Mouse (Mus musculus) brain, embryonic 18.5 days (tissue): Measurements from ENCODE around the gene Akna.

Source experiments
- DNase-seq: peaks from one replicate; pipeline ENCODE4 v3.0.0-alpha.2; 2012; ENCODE audit warnings: low read depth, low spot score

Akna gene

DNA sequence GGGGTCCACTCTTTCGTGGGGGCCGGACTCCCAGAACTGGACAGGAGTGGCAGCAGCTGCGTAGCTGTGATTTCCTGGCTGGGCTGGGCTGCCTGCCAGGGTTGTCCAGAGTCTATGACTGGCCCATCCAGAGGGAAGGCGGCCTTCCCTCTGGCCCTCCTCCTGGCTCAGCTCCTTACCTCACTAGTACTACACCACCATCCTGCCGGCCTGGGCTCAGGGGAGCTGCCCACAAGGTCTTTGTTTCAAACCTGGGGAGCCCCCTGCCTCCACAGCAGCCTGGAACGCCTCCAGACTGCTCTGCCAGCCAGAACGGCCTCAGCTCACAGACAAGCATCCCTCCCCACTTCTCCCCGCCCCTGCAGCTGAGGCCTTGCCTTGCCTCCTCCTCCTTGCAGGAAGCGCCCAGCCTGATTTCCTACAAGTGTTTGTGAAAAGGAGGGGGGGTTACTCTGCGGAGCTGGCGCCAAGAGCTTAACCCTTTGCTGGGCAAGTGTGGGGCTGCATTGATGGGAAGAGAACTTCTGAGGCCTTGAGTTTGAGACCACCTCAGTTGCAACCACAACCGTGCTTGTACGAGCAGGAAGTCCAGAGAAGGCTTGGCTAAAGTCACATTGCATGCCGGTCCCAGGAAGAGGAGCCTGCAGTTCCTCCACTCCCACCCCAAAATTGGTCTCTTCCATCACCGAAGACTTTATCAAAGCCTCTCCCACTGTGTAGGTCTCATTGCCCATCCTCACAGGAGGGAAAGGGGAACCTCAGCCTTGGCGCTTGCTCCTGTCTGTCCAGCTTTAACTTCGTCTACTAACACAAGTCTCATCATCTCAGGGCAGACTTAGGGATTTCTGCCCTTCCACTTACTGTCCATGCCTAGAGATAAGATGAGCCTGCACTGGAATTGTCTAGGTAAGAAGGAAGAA, at the start of gene Akna:
Gene Akna (minus strand): TSS at position 315 of the 920 bp plus-strand sequence.
- DNase-seq = no peak

DNA sequence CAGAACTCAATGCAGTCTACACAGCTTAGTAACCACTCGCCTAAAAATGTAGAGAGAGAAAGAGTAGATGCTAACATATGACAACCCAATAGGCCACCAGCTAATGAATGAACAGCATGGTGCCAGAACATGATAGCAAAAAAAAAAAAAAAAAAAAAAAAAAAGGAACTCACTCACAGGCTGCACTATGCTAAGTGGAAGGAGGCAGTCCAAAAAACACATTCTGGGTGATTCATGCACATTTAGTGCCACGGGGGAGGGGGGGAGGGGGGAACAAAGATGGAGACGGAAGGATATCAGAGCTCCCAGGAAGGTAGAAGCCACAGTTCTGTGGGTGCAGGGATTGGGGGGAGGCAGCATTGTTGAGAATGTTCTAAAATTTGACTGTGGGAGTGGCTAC, 49.4 kb upstream of the Akna start:
- no peak for DNase-seq

DNA sequence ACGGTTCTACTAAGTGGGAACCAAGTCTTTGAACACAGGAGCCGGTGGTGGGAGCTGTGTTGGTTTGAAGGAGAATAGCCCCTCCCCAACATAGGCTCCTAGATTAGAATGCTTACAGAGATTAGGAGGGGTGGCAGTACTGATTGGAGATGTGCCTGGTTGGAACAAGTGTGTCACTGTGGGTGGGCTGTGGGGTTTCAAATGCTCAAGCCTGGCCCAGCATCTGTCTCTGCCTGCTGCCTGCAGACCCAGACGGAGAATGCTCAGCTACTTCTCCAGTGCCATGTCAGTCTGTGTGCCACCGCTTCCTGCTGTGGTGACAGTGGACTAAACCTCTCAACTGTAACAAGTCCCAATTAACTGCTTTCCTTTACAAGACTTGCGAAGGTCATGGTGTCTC, 47.4 kb upstream of the Akna start:
- DNase-seq = no peak

DNA sequence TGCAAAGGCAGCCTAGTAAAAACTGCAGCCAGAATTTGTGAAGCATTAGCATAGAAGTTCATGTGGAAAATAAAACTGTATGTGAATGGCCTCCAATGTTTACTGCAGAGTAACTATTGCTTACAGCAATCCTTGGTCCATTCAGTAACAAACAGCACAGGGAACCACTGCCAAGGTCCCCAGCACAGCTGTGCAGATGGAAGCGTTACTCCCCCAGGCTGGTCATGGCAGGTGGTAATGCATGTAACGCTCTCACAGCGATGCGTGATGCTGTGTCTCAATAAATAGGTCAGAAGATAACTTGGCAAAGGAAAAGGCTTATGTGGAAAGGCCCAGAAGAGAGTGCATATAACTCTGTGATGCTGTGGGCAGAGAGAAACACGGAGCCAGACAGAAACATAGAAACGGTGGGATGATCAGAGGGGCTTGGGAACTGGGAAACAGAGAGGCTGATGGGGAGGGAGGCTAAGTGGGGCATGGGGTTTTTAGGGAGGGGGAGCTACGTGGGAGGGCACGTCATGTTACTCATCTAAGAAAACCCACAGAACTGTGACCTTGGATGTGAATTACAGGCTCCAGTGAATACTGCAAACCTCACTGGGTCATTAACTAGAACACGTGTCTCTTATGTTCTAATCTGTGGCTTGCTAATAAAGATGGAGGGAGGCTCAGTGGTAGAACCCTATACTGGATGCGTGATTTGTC, 41.4 kb upstream of the Akna start:
- DNase-seq = no peak

DNA sequence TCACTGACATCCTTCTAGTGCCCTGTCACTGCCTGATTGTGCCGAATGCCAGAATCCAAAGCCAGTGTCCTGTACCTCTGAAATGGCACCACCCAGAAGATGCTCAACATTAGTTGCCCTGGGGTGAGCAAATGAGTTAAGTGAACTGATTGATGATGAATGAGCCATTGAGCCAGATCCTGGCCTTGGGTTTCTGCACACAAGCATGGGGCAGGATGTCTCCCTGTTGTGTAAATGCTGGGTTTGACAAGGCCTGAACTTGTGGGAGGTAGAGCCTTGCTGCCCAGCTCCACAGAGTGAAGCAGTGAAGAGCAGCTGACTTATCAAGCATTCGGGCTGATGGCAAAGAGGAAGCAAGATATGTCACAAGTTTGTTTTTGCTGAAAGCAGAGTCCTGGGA, 39.9 kb upstream of the Akna start:
- no peak for DNase-seq

DNA sequence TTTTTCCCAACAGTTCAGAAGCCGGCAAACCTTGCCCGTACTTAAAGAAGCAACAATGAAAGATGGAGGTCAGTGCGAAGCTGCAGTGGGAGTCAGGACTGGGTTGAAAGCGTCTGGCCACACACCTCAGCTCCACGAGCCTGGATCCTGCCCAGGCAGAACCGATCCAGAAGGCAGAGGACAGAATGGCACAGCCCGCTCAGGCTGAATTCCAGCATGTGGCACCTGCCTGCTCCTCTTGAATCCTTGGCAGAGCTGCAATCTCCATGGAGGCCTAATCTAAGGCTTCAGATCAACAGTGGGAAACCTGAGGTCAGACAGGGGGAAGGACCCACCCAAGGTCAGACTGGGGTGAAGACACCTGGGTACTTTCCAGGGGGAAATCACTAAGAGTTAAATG, 38.5 kb upstream of the Akna start:
- no peak for DNase-seq

DNA sequence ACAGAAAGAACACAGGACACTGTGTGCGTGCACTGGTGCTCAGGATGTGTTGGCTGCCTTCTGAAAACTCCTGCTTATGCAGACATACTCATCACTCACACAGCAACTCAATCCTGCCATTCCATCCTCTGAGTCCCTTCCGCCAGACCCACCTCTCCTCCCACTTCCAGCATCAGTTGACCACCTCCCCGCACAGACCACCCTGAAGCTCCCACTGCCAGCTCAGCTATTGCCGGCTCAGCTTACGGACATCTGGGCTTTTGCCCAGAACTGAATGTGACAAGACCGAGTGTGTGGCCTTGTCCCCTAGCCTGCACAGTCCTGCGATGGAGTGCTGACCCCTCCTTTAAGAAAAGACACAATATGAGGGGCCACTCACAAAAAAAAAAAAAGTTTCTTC, 37.1 kb upstream of the Akna start:
- no peak for DNase-seq

DNA sequence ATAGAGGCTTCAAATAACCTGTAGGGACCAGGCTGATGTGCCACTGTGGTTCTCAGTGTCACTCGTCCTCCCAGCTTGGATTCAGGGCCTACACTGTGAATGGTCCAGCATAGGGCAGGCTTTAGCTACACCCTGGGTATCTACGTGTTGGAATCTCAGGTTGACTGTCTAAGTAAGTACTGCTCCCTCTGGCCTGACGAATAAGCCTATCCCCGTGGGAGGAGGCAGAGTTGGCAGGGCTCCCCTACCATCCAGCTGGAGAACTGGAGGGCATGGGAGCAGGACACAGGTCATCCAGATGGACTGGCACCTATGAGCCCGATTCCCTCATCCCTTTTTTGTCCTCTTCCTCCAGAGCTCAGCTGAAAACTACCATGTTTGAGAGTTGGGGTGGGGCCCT, 34.8 kb upstream of the Akna start:
- no peak for DNase-seq

DNA sequence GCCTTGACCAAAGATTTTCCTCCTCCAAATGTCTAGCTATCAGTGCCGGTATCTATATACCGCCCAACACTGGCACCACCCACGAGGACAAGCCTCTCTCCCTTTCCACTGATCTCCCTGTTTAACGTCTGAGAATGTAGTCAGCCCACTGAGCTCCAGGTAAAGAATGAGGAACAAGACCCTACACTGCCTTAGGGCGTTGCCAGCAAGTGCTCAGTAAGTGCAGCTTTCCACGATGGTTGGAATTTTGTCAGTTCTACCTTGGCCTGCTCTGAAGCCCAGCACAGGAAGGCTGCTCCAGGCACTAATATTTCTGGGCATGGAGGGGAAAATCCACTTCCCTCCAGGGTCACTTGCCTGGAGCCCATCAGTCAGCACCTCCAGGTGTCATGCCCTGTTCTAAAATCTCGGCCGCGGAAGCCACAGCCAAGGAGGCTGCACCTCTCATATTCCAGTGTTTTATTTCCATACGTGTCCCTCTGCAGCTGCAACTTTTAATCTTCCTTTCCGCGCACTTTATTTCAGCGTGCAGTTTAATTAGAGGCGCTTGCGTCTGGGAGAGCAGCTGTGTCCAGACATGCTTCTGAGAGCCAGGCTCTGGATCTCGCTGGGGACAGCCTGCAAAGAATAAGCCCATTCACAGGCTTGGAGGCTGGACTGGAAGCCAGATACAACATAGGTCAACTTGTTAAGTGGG, 34.1 kb upstream of the Akna start:
- no peak for DNase-seq

DNA sequence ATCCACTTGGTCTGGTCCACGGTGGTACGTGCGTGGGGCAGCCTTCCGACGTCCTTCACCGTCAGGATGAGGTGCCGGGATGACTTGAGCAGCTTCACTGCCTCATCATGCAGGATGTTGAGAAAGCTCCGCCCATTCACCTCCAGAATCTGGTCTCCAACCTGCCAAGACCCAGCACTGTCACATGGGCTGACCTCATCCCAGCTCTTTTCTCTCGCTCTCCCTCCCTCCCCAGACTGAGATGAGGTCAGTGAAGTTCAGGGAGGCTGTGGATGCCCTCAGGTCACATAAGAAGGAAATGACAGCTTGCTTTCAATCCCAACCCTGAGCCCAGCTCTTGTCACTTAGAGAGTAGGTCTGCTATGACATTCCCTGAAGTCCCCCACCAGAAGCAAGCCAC, 32.2 kb upstream of the Akna start:
- no peak for DNase-seq

DNA sequence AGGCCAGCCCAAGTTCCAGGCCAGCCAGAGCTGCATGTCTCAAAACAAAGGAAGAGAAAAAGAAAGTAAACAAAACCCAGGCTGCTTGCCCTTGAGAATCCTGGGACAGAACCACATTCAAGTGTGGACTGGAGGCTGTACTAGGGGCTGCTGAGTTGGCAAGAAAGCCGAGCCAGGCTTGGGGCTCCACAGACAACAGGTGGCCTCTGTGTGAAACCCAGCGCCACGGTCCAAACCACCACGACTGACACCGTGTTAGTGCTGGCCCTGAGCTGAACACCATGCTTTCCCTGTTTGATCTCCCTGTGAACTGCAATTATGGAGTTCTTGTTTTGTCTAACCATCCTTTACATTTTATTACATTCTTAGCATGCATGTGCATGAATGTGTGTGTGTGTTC, 27.9 kb upstream of the Akna start:
- DNase-seq = no peak

DNA sequence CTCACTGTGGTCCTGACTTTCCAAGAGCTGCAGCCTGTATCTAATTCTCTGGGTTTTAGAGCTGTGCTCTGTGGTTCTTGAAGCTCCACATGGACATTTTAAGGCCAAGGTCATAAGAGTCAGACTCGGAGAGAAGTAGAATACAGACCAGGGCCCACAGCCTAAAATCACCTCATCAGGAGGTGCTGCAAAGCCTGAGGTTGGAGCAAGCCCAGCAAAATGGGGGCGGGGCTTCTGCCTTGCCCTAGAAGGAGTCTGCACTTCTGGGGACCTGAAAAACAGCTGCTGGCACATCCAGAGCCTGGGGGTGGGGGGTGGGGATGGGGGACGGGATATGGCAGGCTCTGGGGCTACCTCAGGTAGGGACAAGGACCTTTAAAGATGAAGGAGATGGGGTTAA, 27.2 kb upstream of the Akna start:
- DNase-seq = no peak

DNA sequence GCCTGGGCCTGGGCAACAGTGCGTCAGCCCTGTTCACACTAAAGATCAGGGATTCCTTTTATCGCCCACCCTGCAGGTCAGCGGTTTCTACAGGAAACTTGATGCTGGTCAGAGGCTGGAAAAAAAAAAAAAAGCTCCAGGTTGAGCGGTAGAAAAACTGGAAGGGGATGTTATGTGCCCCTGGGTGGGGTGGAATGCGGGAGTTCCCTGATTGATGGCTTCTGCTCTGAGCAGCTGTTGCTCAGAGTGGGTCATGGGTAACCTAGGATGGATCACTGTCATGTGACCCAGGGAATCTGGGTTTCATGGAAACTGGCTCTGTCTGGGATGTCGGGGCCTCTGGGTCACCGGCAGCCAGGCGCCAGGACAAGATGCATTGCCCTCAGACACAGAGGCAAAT, 23.2 kb upstream of the Akna start:
- DNase-seq = no peak

DNA sequence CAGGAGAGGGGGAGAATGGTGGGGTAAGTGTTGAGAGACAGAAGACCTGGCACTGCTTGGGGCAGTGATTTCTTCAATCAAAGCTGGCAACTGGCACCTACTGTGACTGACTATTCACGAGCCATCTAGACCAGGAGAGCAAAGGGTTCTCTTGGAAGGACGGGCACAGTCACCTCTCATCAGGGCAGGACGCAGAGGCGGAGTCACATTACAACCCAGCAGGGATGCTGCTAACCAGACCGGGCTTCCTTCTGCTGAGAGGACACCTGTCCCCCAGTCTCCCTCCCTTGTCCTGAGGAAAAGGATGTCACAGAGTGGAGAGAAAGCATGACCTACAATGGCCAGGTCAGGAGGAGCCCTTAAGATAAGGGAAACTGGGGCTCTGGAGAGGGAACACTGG, 20.7 kb upstream of the Akna start:
- no peak for DNase-seq

DNA sequence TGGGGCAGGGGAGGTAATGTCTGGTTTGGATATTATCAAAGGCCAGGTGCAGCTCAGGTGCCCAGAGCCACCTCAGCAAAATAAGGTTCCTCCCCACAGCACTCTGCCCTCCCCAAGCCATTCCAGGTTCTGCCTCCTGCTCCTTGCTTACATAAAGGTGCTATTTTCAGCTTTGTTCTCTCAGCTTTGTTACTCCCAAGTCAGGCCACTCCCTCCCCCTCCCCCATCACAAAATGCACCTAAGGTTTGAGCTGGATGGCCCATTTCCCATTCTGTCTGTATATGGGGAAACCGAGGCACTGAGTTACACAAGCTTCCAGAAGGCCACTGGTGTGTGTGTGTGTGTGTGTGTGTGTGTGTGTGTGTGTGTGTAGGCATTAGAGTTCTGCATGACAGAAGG, 20.1 kb upstream of the Akna start:
- no peak for DNase-seq

DNA sequence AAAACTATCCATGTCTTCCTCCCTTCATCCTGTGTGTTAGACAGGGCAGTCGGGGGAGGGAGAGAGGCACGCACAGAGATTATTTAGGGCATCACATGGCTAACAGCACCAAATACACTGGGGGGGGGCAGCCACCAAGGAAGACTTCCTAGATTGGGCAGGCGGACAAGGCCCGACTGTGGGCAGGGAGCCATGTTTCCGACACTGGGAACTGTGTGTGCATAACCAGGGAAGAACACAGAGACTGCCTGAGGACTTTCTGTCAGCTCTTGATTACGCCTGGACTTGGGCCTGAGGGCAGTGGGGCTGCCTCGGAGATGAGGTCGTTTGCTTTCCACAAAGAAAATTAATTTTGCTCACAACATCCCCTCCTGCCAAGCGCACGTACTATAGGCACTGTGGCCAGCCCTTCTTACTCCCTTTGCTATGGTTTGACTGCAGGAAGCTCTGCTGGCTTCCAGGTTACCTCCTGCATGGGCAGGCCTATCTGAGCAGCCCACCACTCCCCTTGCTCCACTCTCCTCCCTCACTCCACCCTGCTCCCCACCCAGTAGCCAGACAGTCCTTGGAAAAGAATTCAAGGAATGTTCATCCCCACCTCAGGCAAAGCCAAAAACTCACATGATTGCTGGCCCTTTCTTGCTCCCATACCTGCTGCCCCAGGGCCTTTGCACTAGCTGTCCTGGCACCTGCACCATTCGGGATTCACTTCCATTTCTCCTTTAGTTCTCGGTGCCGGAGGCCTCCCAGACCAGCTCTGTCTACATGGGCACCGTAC, 17.2 kb upstream of the Akna start:
- DNase-seq = no peak

DNA sequence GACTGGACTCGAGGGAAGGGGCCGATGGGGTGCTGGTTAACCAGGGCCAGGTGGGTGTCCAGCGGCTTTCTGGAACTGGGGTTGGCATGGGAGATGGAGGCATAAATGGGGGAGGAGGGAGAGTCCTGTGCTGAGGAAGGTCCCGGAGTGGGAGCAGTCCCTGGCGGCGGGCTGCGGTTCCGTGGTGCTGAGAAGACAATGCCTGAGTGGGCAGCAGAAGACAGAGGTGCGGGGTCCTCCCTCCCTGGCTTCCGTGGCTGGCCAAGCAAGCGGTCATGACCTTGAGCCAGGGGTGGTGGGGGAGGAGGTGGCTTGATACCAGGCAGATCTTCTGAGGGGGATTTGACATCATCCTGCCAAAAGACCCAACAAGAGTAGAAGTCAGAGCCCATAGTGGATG, 15.1 kb upstream of the Akna start:
- no peak for DNase-seq

DNA sequence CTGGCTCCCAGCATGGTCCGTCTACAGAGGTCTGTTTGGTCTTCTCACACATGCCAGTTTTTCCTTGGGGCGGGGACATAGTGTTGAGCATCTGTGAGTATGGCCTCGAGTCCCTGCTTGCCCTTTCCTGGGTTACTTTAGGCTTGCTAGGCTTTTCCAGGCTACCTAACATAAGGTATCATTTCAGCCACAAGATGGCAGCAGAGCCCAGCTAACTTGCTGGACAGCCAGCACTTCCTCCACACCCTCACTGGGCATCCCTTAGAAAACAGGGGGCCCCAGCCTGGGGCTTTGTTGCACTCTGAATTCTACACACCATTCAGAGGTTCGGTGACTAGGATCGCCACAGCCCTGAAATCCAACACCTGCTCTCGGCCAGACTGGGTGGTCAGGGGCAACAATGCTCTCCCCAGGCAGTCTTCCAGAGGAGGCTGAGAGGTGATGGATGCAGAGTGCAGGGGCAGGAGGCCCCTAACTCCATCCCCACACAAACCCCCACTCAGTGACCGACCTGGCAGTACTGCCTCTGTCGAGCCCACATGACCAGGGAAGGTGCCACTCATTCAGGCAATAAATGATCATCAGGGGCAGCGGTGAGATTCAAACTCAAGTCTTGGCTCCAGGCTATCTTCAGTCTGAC, 14.3 kb upstream of the Akna start:
- DNase-seq = no peak

DNA sequence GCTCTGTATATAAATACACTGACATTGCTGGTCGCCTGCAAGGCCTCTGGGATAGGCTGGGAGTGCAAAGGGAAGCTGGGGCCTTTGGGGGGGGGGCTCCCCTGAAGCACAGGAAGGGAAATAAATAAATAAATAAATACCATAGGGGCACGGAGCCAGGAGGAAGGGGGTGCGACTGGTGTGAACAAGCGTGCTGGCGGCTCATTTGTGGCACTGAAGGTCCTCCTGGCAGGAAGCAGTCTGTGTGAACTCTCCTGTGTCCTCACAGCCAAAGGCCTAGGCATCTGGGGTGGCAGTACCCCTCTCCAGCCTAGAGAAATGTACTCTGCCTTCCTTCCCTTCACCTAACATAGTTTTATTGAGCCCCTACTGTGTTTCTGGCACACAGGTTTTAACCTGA, 11.8 kb upstream of the Akna start:
- DNase-seq = no peak

DNA sequence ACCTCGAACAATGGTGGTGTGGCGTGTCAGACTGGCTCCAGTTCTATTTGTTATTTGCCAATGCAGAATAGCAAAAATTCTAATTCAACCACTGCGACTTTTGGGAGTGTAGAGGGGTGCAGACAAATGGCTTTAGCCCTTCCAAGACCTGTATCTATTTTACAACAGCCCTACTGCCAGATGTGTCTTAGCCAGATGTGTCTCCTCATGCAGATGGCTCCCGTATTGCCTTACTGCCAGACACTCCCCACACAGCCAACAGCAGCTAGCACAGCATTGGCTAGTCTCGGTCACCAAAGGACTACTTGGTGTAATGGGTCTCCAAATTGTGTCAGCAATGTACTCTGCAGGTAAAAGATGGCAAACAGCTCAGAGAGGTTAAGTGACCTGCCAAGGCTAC, 8.1 kb upstream of the Akna start:
- no peak for DNase-seq

DNA sequence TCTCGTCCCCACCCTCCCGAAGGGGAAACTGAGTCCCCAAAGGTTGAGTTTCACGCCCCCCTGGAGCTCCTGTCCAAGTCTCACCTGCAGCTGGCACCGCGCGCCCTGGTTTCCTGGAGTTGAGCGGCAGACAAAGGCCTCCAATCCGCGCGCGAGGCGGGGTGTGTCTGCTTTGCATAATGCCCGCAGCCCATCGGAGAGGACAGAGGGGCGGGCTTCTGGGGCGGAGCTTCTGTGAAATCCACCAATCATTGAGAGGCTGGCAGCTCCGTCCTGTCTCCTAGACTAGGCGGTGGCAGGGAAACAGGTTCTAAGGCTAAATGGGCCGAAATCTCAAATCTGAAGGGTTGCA, 7.4 kb upstream of the Akna start:
- DNase-seq = peak; percentile 86
